Mouse (Mus musculus): ENCODE measurements around the gene Kif16b. TPM values are rescaled to one million over a fixed set of nuclear protein-coding genes. Genes with fewer than 3 reads are reported as not detected.

Kif16b gene
- polyA plus RNA-seq, 1 experiment from 2014 or later: 11.2 TPM

GRCm38 (mm10) chr2:142689496-142689895 lies 211.8 kb downstream of the Kif16b start:
- no peak overlapping the region for H3K9ac ChIP-seq
- no peak for ATAC-seq (ENCODE audit: low FRiP score, low read depth)
- H3K36me3 ChIP-seq: no peaks in the 10 kb centered on the region
- no peaks in the 10 kb centered on the region for H3K9me3 ChIP-seq
- no peaks in the 10 kb centered on the region for H3K4me1 ChIP-seq
- H3K27ac ChIP-seq: no peak overlapping the region
- no peaks in the 10 kb centered on the region for H3K27me3 ChIP-seq
- H3K4me2 ChIP-seq (replicated peaks): no peak overlapping the region
- 95% methylated on average over 2 of the region's 2 CpGs for WGBS
- H3K4me3 ChIP-seq: no peak overlapping the region

GRCm38 (mm10) chr2:142687936-142688514 lies 213.3 kb downstream of the Kif16b start:
- no peak overlapping the region for H3K4me3 ChIP-seq
- WGBS: 91% methylated on average over 4 of the region's 4 CpGs
- no peaks in the 10 kb centered on the region for H3K4me1 ChIP-seq
- no peak overlapping the region for H3K4me2 ChIP-seq (replicated peaks)
- H3K9ac ChIP-seq: no peak overlapping the region
- ATAC-seq (ENCODE audit: low FRiP score, low read depth): no peak
- no peak overlapping the region for H3K27ac ChIP-seq
- no peaks in the 10 kb centered on the region for H3K9me3 ChIP-seq
- H3K27me3 ChIP-seq: no peaks in the 10 kb centered on the region
- no peaks in the 10 kb centered on the region for H3K36me3 ChIP-seq

- 82% methylated on average over 5 of the region's 5 CpGs for WGBS
- ATAC-seq (ENCODE audit: low FRiP score, low read depth): no peak
- no peak overlapping the region for H3K27ac ChIP-seq
- no peak overlapping the region for H3K4me2 ChIP-seq (replicated peaks)
- no peak overlapping the region for H3K4me3 ChIP-seq
- H3K9me3 ChIP-seq: no peaks in the 10 kb centered on the region
- no peaks in the 10 kb centered on the region for H3K36me3 ChIP-seq
- H3K9ac ChIP-seq: no peak overlapping the region
- no peaks in the 10 kb centered on the region for H3K27me3 ChIP-seq
- H3K4me1 ChIP-seq: no peaks in the 10 kb centered on the region
Observed at GRCm38 (mm10) chr2:142682965-142683709, 218.2 kb downstream of the Kif16b start.

GRCm38 (mm10) chr2:142668426-142668825 lies 232.9 kb downstream of the Kif16b start:
- Histone ChIP-seq H3K27ac (no peak overlapping the region), H3K9ac (no peak overlapping the region), H3K4me2 (replicated peaks) (no peak overlapping the region), H3K4me3 (no peak overlapping the region), H3K9me3 (no peaks in the 10 kb centered on the region), H3K27me3 (no peaks in the 10 kb centered on the region), H3K4me1 (0 out of 2 replicates have a peak, but pooled peaks cover 3% of the 10 kb centered on the region), H3K36me3 (peaks cover 6% of the 10 kb centered on the region; the same call in 1 of the 2 replicates)
- ATAC-seq (ENCODE audit: low FRiP score, low read depth): no peak
- WGBS: 83% methylated on average over 3 of the region's 3 CpGs

- WGBS: 62% methylated on average over 7 of the region's 7 CpGs
Observed at GRCm38 (mm10) chr2:142651591-142651990, 249.7 kb downstream of the Kif16b start.

GRCm38 (mm10) chr2:142648023-142648453 lies 253.3 kb downstream of the Kif16b start:
- H3K9ac ChIP-seq: no peak overlapping the region
- ATAC-seq (ENCODE audit: low FRiP score, low read depth): no peak
- no peak overlapping the region for H3K27ac ChIP-seq
- H3K4me1 ChIP-seq: no peaks in the 10 kb centered on the region
- H3K36me3 ChIP-seq: no peaks in the 10 kb centered on the region
- H3K4me3 ChIP-seq: no peak overlapping the region
- no peak overlapping the region for H3K4me2 ChIP-seq (replicated peaks)
- no peaks in the 10 kb centered on the region for H3K27me3 ChIP-seq
- H3K9me3 ChIP-seq: no peaks in the 10 kb centered on the region
- 86% methylated on average over 8 of the region's 8 CpGs for WGBS

More at GRCm38 (mm10) chr2:142651591-142651990, 249.7 kb downstream of the Kif16b start:
- H3K9ac ChIP-seq: no peak overlapping the region
- no peaks in the 10 kb centered on the region for H3K27me3 ChIP-seq
- no peaks in the 10 kb centered on the region for H3K9me3 ChIP-seq
- ATAC-seq (ENCODE audit: low FRiP score, low read depth): no peak
- no peaks in the 10 kb centered on the region for H3K36me3 ChIP-seq
- H3K4me3 ChIP-seq: no peak overlapping the region
- H3K4me2 ChIP-seq (replicated peaks): no peak overlapping the region
- no peaks in the 10 kb centered on the region for H3K4me1 ChIP-seq
- no peak overlapping the region for H3K27ac ChIP-seq

- H3K4me1 ChIP-seq: no peaks in the 10 kb centered on the region
- H3K9ac ChIP-seq: no peak overlapping the region
- no peak for ATAC-seq (ENCODE audit: low FRiP score, low read depth)
Observed at GRCm38 (mm10) chr2:142646863-142647262, 254.5 kb downstream of the Kif16b start.

GRCm38 (mm10) chr2:142641766-142642165 lies 259.6 kb downstream of the Kif16b start:
- H3K4me3 ChIP-seq: no peak overlapping the region
- no peak overlapping the region for H3K4me2 ChIP-seq (replicated peaks)
- no peak overlapping the region for H3K27ac ChIP-seq
- H3K4me1 ChIP-seq: no peaks in the 10 kb centered on the region
- ATAC-seq (ENCODE audit: low FRiP score, low read depth): no peak
- WGBS: 86% methylated on average over 2 of the region's 2 CpGs
- no peaks in the 10 kb centered on the region for H3K9me3 ChIP-seq
- no peaks in the 10 kb centered on the region for H3K36me3 ChIP-seq
- no peak overlapping the region for H3K9ac ChIP-seq
- no peaks in the 10 kb centered on the region for H3K27me3 ChIP-seq

More at GRCm38 (mm10) chr2:142646863-142647262, 254.5 kb downstream of the Kif16b start:
- H3K4me3 ChIP-seq: no peak overlapping the region
- H3K4me2 ChIP-seq (replicated peaks): no peak overlapping the region
- no peak overlapping the region for H3K27ac ChIP-seq
- H3K9me3 ChIP-seq: no peaks in the 10 kb centered on the region
- H3K36me3 ChIP-seq: no peaks in the 10 kb centered on the region
- no peaks in the 10 kb centered on the region for H3K27me3 ChIP-seq
- WGBS: 72% methylated on average over 4 of the region's 4 CpGs

- Histone ChIP-seq H3K27ac (no peak overlapping the region), H3K36me3 (no peaks in the 10 kb centered on the region), H3K27me3 (no peaks in the 10 kb centered on the region), H3K4me3 (no peak overlapping the region), H3K4me1 (no peaks in the 10 kb centered on the region), H3K4me2 (replicated peaks) (no peak overlapping the region), H3K9ac (no peak overlapping the region), H3K9me3 (no peaks in the 10 kb centered on the region)
- ATAC-seq (ENCODE audit: low FRiP score, low read depth): no peak
- 83% methylated on average over 7 of the region's 7 CpGs for WGBS
Observed at GRCm38 (mm10) chr2:142635606-142636304, 265.6 kb downstream of the Kif16b start.

GRCm38 (mm10) chr2:142633996-142634559 lies 267.3 kb downstream of the Kif16b start:
- 76% methylated on average over 6 of the region's 6 CpGs for WGBS
- Histone ChIP-seq H3K27me3 (no peaks in the 10 kb centered on the region), H3K9me3 (no peaks in the 10 kb centered on the region), H3K9ac (no peak overlapping the region), H3K4me3 (no peak overlapping the region), H3K4me1 (no peaks in the 10 kb centered on the region), H3K4me2 (replicated peaks) (no peak overlapping the region), H3K36me3 (no peaks in the 10 kb centered on the region), H3K27ac (no peak overlapping the region)
- no peak for ATAC-seq (ENCODE audit: low FRiP score, low read depth)

GRCm38 (mm10) chr2:142629523-142630312 lies 271.6 kb downstream of the Kif16b start:
- 67% methylated on average over 2 of the region's 2 CpGs for WGBS
- Histone ChIP-seq H3K9ac (no peak overlapping the region), H3K4me3 (no peak overlapping the region), H3K4me2 (replicated peaks) (no peak overlapping the region), H3K4me1 (peaks cover 3% of the 10 kb centered on the region; the same call in 1 of the 2 replicates), H3K27ac (no peak overlapping the region), H3K27me3 (no peaks in the 10 kb centered on the region), H3K9me3 (no peaks in the 10 kb centered on the region), H3K36me3 (no peaks in the 10 kb centered on the region)
- ATAC-seq (ENCODE audit: low FRiP score, low read depth): no peak

Measured in limb, embryonic 13.5 days (tissue).